Mouse (Mus musculus) spleen, postnatal 14 days (tissue): ENCODE results near the gene Cdca4.
"Not testable (repeated sequence)": the region's sequence is repeated elsewhere in the genome, so short reads cannot be mapped to it uniquely, and the experiment has no call there.

Experiments
- DNase-seq, 2 experiments: peaks; one replicate each; pipeline ENCODE4 v3.0.0; 2021 to 2022; ENCODE audit warnings: low spot score in 2 of 2

Cdca4 gene

DNA sequence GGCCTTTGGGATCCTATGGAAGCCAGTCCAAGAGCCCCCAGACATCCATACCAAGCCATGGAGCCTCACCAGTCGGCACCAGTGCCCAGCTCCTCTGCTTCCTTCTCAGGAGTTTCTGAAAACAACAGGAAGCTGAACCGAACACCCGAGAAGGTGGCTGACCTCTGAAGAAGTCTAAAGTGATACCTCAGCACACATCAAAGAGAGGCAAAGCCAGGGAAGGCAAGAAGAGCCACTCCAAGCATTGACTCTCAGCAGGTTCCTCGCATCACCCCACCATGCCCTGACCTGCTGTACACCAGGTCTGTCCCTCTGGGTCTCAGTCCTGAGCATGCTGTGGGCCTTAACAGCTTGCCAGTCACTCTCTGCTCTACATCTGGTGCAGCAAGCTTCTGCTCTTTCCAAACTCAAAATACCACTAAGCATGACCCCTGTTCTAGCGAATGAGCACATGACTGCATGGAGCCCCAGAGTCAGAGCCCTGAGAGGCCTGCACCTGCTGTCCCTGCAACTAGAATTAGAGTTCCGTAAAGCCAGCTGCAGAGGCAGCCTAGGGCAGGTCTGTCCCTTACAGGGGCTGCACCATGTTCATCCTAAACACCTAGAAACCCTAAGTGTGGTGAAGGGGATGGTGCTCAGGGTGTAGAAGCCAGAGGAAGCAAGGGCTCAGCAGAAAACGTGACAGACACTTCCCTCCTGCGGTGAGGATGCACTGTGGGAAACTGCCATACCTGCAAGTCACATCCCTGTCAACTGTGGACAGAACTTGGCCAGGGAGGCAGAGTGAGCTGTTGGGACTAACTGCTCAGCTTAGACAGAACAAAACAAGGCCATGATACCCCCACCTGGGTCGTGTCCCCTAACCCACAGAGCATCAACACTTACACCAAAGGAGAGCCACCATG, 28.1 kb upstream of the Cdca4 start:
- DNase-seq: no peak

GRCm38 (mm10) chr12:112856338-112856737, 27.1 kb upstream of the Cdca4 start:
- no peak for DNase-seq

DNA sequence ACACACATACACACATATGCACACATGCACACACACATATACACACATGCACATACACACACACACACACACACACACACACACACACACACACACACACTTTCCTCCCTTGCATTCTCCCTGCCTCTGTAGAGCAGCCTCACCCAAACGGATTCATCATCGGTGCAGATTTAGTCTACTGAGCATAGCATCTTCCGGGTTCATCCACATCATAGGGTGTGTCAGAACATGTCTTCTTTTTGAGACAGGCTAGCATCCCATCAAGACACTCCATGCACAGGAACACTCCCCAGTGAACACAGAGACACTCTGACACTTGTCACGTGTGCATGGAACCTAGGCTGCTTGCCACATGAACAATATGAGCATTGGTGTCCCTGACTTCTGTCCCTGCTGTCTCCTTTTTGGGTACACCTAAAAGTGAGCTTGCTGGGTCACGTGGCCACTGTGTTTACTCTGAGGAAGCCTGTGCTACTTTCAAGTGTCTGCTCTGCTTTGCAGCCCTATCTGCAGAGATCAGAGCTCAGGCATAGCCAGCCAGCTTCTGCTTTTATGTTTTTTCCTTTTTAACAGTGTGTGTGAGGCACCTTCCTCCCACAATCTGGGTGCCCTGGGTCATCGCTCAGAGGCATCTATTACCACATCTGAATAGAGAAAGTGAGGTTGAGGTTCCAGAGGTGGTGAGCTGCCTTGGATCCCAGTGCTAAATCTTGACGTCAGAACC, 25.5 kb upstream of the Cdca4 start:
- DNase-seq: no peak

- no peak for DNase-seq
Observed at GRCm38 (mm10) chr12:112853050-112853729, 24.0 kb upstream of the Cdca4 start.

- DNase-seq: no peak
Observed at GRCm38 (mm10) chr12:112851116-112851515, 21.9 kb upstream of the Cdca4 start.

DNA sequence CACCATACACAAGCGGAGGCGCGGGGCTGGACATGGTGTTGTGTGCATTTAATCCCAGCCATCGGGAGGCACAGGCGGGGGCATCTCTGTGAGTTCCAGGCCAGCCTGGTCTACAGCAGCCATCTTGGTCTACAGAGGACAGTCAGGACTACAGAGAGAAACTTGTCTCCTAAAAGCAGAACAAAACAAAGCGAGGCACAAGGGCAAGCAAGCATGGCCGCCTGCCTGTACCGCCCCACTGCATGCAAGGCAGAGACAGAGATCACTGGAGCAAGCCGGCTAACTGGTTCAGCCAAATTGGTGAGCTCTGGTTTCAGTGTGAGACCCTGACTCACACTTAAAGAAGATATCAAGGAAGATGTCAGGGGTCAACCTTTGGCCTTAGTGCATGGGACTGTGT, 21.1 kb upstream of the Cdca4 start:
- DNase-seq: no peak

- no peak for DNase-seq
Observed at GRCm38 (mm10) chr12:112849235-112850022, 20.2 kb upstream of the Cdca4 start.

DNA sequence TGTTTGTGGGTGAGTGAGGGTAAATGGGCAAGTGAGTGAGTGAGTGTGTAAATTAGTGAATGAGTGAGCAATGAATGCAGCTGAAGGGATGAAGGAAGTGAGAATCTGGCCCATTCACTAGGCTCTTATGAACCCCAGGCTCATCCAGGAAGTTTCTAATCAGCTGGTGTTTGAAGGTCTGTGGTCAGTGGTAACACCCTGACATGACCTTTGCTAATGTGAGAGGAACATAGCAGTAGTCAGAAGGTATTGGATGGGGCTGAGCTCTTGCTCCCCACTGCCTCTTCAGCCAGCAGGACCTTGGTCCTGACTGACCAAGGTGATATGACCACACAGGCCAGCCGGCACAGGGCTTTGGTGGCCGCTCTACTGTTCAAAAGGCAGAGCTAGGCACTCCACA, 18.7 kb upstream of the Cdca4 start:
- no peak for DNase-seq

DNA sequence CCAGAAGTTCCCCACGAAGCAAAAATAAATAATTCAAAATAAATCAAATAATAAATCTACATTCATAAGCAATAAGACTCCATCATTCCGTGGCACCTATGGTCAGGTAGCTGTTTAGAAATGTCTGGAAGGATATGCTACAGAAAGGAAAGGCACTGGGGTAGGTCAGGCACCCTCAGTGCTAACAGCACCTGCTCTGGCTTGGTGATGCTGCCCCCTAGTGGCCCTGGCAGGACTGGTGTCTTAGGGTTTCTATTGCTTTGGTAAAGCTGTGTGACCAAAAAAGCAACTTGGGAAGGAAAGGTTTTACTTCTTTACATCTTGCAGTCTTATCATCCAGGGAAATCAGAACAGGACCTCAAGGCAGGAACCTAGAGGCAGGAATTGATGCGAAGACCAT, 14.6 kb upstream of the Cdca4 start:
- DNase-seq: peak; percentile 77 to 90

- DNase-seq: not testable (repeated sequence)
Observed at GRCm38 (mm10) chr12:112842128-112842527, 12.9 kb upstream of the Cdca4 start.

GRCm38 (mm10) chr12:112841338-112841892, 12.2 kb upstream of the Cdca4 start:
- DNase-seq: not testable (repeated sequence)

DNA sequence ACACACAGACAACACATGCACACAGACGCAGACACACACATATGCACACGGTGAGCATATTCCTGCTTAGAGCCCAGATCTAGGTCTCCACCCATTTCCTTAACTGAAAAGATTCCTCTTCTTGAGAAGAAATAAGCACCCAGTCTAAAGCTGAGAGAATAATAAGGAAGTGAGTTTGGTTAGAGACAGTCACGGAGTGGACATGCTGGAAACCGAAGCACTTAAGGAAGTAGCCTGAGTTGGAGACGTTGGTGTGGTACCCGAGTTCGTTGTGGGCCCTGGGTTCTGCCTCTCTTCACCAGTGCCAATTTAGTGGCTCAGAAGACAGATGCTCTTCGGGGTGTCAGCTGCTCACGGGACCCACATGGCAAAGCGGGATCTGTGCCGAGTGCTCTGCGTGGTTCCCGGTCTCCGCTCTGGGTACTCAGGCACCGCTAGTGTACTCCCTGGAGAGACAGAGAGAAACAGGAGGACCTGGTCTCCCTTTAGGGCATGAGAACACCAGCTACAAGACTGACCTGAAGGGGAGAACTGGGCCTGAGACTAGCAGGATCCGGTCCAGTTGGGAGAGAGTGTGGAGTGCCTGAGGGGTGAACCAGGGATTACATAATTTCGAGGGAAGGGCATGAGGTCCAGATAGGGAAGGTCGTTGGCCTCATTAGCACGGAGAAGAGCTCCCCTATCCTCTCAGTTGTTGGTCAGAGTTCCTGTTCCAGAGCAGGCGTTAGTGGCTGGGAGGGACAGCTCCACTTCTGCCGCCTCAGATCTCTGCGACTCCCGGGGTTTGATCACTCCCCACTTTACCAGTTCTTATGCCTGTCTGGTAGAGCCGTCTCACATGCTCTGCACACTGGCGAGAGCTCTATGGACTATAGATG, 11.2 kb upstream of the Cdca4 start:
- no peak for DNase-seq

DNA sequence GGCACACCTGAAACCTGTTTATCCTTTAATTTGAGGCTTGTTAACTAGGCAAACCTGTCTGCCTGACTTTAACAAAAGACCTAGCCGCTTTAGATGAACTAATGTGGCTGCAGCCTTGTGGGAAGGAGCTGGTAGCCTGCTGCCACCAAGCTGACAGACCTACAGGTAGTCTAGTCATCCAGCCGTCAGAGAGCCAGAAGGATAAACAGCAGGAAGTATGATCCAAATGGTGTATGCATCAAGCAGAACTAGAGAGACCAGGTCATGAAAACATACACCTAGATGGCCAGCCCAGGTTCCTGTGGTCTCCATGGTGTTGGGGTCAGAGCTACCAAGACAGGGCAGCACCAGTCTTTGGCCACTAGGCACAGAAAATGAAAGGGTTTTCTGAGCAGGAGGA, 5.8 kb upstream of the Cdca4 start:
- DNase-seq: no peak

DNA sequence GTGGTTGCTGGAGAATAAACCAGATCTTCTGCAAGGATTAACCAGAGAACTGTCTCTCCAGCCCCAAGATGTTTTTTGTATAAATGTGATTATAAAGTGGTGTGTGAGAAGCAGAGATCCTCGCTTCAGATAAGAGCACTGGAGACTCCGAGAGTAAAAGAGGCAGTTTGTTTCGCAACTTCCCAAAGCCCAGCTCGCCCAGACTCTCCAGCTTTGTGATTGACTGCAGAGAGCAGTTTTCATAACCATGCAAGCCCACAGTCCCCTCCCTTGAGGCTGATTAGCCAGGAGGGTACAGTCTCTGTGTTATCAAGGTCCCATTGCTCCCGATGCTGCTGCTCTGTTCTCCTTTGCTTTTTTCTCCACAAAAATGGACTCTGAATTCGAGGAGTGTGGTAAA, 4.3 kb upstream of the Cdca4 start:
- no peak for DNase-seq

GRCm38 (mm10) chr12:112832411-112832810, 3.2 kb upstream of the Cdca4 start:
- DNase-seq: no peak

GRCm38 (mm10) chr12:112830570-112830969, 1.3 kb upstream of the Cdca4 start:
- no peak for DNase-seq

DNA sequence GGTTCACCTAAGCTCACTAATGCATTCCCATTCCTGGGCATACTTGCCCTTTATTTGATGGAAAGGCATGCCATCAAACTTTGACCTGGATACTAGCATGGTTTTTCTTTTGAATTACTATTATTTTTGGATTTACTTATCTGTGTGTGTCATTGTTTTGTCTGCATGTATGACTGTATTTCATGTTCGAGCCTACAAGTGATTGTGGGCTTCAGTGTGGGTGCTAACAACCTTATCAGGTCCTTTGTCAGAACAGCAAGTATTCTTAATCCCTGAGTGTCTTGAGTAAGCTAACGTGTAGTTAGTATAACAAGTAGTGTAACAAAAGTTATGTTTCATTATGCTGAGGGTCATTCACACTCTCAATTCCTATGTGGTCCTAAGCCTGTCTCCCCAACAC, 918 bp upstream of the Cdca4 start:
- no peak for DNase-seq

DNA sequence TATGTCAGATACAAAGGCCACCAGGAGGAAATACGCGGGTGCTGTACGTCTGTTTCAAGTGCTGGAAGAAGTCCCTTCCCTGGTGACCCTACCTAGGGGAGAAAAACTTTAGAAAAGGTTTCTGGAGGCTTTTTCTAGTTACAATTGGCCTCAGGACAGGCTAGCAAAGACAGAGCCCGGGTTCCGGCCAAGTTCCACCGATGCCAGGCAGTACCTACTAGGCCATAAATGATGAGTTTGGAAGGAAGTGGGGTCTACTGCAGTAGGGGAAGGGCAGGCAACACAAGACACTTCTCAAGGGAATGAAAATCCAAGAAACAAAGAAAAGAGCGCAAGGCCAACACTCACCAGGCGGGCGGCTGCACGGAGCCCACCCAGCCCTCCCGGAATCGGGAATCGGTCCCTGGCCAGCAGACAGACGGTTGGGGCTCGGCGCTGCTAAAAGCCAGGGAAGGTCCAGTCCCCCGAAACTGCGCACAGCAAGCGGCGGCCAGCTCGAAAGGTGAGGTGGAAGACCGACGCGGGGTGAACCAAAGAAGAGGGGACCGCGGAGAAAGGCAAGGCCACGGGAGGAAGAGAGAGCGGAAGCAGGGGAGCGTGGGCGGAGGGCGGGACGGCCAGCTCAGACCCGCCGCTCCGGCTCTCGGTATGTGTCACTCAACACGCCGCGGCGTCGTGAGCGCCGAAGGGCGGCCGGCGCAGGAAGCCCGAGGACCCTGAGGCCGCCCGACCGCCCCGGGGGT, 551 bp downstream of the Cdca4 start:
- no peak for DNase-seq

- no peak for DNase-seq
Observed at GRCm38 (mm10) chr12:112825901-112826300, 3.3 kb downstream of the Cdca4 start.

DNA sequence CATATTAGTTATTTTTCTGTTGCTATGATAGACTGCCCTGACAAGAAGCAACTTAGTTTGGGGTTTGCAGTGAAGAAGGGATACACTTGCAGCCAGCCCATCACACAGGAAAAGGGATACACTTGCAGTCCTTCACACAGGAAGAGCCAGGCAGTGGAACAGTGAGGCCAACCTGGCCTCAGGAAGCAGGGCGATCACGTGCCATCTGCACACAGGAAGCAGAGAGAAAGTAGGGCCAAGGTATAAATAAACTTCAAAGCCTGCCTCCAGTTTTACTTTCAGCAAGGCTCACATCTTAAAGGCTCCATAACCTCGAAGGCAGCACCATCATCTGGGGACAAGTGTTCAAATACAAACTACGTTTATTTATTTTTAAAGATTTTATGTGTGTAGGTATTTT, 6.0 kb downstream of the Cdca4 start:
- DNase-seq: no peak
